Mouse (Mus musculus) cortical plate, adult 2 months (tissue): ENCODE measurements around the gene Bspry. TPM values are rescaled to one million over a fixed set of nuclear protein-coding genes. Genes with fewer than 3 reads are reported as not detected.

ENCODE experiments used
- H3K27ac ChIP-seq: fragments of 200-500 bp; 2 replicates; pipeline ENCODE4 v1.5.1; 2012; ENCODE audit warnings: low read length, control low read depth, inconsistent platforms; ENCODE audit not compliant: insufficient read depth
- H3K4me1 ChIP-seq: fragments of 200-500 bp; 2 replicates; pipeline ENCODE4 v1.6.1; 2011; ENCODE audit warnings: low read length; ENCODE audit not compliant: control insufficient read depth, insufficient read depth
- H3K4me3 ChIP-seq: fragments of 200-500 bp; 2 replicates; pipeline ENCODE4 v1.5.1; 2011; ENCODE audit warnings: mild to moderate bottlenecking, low read length, control low read depth; ENCODE audit not compliant: insufficient read depth
- CTCF ChIP-seq: fragments of 200-500 bp; IDR thresholded peaks from 2 replicates; pipeline ENCODE4 v1.5.1; 2011; ENCODE audit warnings: mild to moderate bottlenecking, control low read depth, low read length; ENCODE audit not compliant: insufficient read depth; ENCODE audit errors: extremely low read depth
- POLR2A ChIP-seq: fragments of 200-500 bp; IDR thresholded peaks from 2 replicates; pipeline ENCODE4 v1.6.1; 2011; ENCODE audit warnings: mild to moderate bottlenecking, low read length, control low read depth; ENCODE audit not compliant: insufficient read depth; ENCODE audit errors: extremely low read depth
- polyA plus RNA-seq: library from polyadenylated mRNA; depleted of rRNA; stranded (reverse); fragments of >200 nt; gene quantifications from 2 replicates; pipeline ENCODE4 v1.2.3, GENCODE M21; 2012; rRNA removed

Gene Bspry
- polyA plus RNA-seq, 1 experiment: 0.58 TPM

DNA sequence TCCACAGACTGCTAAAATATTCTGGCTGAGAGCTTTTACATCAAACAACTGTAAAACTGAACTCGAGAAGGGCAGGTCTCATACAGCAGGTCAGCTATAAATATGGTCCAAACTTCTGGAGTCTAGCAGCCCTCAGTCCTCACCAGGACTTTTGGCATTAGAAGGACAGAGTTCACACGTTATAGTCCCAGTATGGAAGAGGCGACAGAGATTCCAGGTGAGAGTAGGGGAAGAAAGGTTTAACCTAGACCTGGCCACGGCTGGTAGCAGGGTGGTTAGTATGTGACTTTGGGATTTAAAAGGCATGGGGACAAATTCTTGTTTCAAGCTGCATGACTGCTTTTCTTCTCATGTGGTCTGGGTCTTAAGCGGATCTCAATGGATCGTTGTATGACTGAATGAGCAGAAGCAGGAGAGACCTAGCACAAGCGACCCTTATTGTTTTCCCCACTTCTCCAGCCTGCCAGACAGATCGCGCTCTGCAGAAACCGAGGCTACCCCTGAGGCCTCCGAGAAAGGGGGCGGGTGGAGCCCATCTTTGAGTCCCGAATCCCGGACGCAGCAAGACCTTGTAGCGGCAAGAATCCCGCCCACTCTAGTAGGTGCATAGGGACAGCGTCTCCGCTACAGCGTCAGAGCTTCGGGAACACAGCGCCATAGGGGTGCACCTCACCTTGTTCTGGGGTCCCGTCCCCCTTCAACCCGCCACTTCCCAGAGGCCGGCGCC, 39.4 kb downstream of the Bspry start:
- peak overlapping the region; percentile 94 for H3K4me3 ChIP-seq
- H3K27ac ChIP-seq: 0 out of 2 replicates have a peak overlapping the region, but pooled peaks have one; percentile 24
- H3K4me1 ChIP-seq: peaks cover 10% of the 10 kb centered on the region
- TF ChIP-seq POLR2A (no peak), CTCF (no peak)

GRCm38 (mm10) chr4:62519849-62520233, 40.0 kb downstream of the Bspry start, which contains the start of gene Alad:
TSS of gene Alad (minus strand) at chr4:62519918.
- Histone ChIP-seq H3K4me3 (peak within 1 kb of the TSS; percentile 94), H3K4me1 (peaks cover 11% of the 10 kb centered on the region), H3K27ac (0 out of 2 replicates have a peak within 1 kb of the TSS, but pooled peaks have one; percentile 24)
- TF ChIP-seq CTCF (no peak), POLR2A (peak; percentile 55; the same call in 1 of the 2 replicates)

DNA sequence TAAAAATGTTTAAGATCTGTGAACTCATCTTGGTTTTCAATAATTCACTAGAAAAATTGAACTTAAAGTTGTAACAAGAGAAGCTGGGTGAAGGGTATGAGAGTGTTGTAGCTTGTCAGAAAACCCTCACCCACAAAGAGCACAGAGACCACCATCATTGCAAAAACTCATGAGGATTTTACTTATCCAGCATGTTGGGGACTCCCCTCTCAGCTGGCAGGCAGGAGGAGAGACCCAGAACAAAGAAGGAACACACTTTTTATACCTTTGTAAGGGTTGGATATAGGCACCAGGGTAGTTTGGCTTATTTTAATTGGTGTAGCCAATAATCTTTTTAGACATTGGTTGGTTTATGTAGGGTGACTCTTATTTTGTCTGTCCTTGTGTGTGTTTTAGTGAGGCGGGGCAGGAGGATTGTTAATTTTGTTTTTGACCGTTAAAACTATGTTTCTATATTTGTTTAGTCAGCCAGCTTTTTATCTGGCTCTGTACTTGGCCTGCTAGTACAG, 41.1 kb downstream of the Bspry start:
- Histone ChIP-seq H3K4me3 (no peak overlapping the region), H3K4me1 (peaks cover 5% of the 10 kb centered on the region), H3K27ac (no peak overlapping the region)
- no peak for TF ChIP-seq POLR2A
- no peak for TF ChIP-seq CTCF

DNA sequence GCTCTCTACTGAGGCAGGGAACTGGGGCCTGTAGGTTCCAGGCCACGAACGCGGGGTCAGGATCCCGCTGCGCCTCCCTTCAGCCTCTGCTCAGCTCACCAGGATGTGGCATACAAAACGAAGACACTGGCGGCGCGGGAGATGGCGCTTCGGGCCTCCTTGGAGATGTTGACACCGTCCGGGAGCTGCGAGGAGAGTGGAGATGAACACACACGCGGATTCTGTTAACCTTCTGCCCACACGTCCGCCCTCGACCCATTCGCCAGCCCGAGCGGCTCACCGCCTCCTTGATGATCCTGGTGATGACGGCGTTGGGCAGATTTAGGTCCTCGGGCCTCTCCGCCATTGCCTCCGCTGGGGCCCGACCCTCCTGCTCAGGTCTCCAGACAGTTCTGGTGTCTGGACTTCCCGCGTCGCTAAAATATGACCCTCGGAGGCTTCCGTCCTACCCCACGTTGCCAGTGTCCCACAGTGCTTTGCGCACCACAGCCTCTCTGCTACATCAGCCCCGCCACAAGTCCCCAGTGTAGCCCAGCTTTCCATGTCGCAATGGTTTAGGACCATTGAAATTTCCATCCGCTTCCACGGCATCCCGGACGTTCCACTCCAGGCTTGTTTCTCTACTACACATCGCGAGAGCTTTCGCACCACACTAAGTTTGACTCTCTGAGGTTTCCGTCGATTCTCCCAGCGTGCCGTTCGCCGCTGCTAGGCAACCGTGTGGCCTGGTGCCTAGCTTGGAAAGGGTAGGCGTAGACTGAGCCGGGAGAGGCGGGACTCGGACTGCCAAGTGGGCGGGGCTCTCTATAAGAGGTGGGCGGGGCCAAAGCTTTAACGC, 45.0 kb downstream of the Bspry start, which contains the start of the genes Pole3 and 4933430I17Rik:
Gene Pole3 (minus strand): TSS at position 418 of the 838 bp plus-strand sequence.
Gene 4933430I17Rik (plus strand): TSS at position 719 of the 838 bp plus-strand sequence.
- TF ChIP-seq POLR2A (0 out of 2 replicates have a peak, but pooled peaks have one; percentile 17), CTCF (no peak)
- peak within 1 kb of the TSS; percentile 99 for H3K27ac ChIP-seq
- peaks cover 3% of the 10 kb centered on the region; the same call in 1 of the 2 replicates for H3K4me1 ChIP-seq
- H3K4me3 ChIP-seq: peak within 1 kb of the TSS; percentile 73

- Histone ChIP-seq H3K4me1 (peaks cover 3% of the 10 kb centered on the region; the same call in 1 of the 2 replicates), H3K27ac (no peak overlapping the region), H3K4me3 (peak overlapping the region; percentile 73)
- no peak for TF ChIP-seq POLR2A
- no peak for TF ChIP-seq CTCF
Measured at GRCm38 (mm10) chr4:62525489-62525811, 45.6 kb downstream of the Bspry start.

GRCm38 (mm10) chr4:62526256-62526655, 46.4 kb downstream of the Bspry start:
- TF ChIP-seq POLR2A: no peak
- TF ChIP-seq CTCF: no peak
- Histone ChIP-seq H3K27ac (no peak overlapping the region), H3K4me3 (no peak overlapping the region), H3K4me1 (peaks cover 3% of the 10 kb centered on the region; the same call in 1 of the 2 replicates)

DNA sequence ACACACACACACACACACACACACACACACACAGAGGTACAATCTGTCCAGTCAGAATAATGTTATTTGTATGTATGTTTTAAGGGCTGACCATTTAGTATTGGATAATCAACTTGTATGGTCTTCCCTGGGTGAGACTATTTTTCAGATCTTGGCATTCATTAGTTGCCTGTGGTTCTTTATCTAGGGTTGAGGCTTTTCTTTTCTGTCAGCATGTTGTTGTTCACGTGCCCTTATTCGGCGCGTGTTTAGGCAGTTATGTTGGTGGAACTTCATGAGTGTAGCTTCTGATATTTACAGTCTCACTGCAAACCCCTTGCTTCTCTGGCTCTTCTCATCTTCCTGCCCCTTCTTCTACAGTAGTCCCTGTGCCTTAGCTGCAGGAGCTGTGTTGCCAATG, 47.8 kb downstream of the Bspry start:
- H3K4me1 ChIP-seq: peaks cover 3% of the 10 kb centered on the region; the same call in 1 of the 2 replicates
- H3K4me3 ChIP-seq: no peak overlapping the region
- TF ChIP-seq CTCF (no peak), POLR2A (no peak)
- no peak overlapping the region for H3K27ac ChIP-seq

GRCm38 (mm10) chr4:62533729-62534128, 53.9 kb downstream of the Bspry start:
- Histone ChIP-seq H3K4me3 (no peak overlapping the region), H3K4me1 (no peaks in the 10 kb centered on the region), H3K27ac (no peak overlapping the region)
- no peak for TF ChIP-seq CTCF
- TF ChIP-seq POLR2A: no peak

DNA sequence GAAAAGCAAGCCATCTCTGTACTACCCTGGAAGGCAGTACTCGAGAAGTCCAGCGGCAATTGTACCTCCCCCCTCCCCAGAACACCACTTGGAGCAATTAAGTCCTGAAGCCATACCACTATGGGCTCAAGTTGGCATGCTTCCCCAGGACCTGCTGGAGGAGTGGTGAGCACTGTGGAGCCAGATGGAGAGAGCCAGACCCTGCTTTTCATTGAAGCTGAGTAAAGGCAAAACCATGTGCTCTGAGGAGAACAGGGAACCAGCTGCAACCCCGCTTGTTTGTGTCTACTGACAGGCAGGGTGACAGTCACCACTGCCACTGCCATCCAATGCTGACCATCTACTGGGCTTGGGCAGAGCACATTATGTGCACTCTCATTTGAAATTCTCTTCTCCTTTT, 61.9 kb downstream of the Bspry start:
- no peak for TF ChIP-seq POLR2A
- TF ChIP-seq CTCF: no peak
- H3K27ac ChIP-seq: no peak overlapping the region

GRCm38 (mm10) chr4:62543782-62544181, 63.9 kb downstream of the Bspry start:
- Histone ChIP-seq H3K27ac (no peak overlapping the region), H3K4me1 (no peaks in the 10 kb centered on the region), H3K4me3 (no peak overlapping the region)
- no peak for TF ChIP-seq POLR2A
- TF ChIP-seq CTCF: no peak

More for the DNA sequence above, 61.9 kb downstream of the Bspry start:
- H3K4me1 ChIP-seq: no peaks in the 10 kb centered on the region
- no peak overlapping the region for H3K4me3 ChIP-seq

GRCm38 (mm10) chr4:62544801-62545200, 64.9 kb downstream of the Bspry start:
- Histone ChIP-seq H3K27ac (no peak overlapping the region), H3K4me3 (no peak overlapping the region), H3K4me1 (no peaks in the 10 kb centered on the region)
- no peak for TF ChIP-seq CTCF

Other genes with a start within 250 kb of the Bspry start
- gene Zfp37, start 249.0 kb upstream of the Bspry start, polyA plus RNA-seq: 10.1 and 11.2 TPM in 2 replicates
- 11.8 and 12.8 TPM in 2 replicates for gene Slc31a2, start 217.5 kb upstream of the Bspry start, polyA plus RNA-seq
- gene Fkbp15, start 119.5 kb upstream of the Bspry start, polyA plus RNA-seq: 26.1 and 27.2 TPM in 2 replicates
- gene Slc31a1, start 119.3 kb upstream of the Bspry start, polyA plus RNA-seq: 17.1 and 18.1 TPM in 2 replicates
- gene Cdc26, start 71.4 kb upstream of the Bspry start, polyA plus RNA-seq: 47.8 and 48.3 TPM in 2 replicates
- 14.3 and 16.5 TPM in 2 replicates for gene Prpf4, start 71.3 kb upstream of the Bspry start, polyA plus RNA-seq
- gene Rnf183, start 44.8 kb upstream of the Bspry start, polyA plus RNA-seq: 0.09 and 0.15 TPM in 2 replicates
- gene Wdr31, start 9.2 kb upstream of the Bspry start, polyA plus RNA-seq: 6.1 and 8.3 TPM in 2 replicates
- 7.6 and 8.4 TPM in 2 replicates for gene Hdhd3, start 23.4 kb downstream of the Bspry start, polyA plus RNA-seq
- 36.0 and 38.0 TPM in 2 replicates for gene Alad, start 39.9 kb downstream of the Bspry start, polyA plus RNA-seq
- gene Pole3, start 45.0 kb downstream of the Bspry start, polyA plus RNA-seq: 26.0 TPM in 2 replicates
- gene 4933430I17Rik, start 45.3 kb downstream of the Bspry start, polyA plus RNA-seq: 0.11 and 0.25 TPM in 2 replicates
- gene Rgs3, start 79.8 kb downstream of the Bspry start, polyA plus RNA-seq: 35.7 and 40.2 TPM in 2 replicates